Mouse (Mus musculus): Measurements from ENCODE around the gene Abcf3. TPM values are rescaled to one million over a fixed set of nuclear protein-coding genes. Genes with fewer than 3 reads are reported as not detected.

Gene Abcf3
- total RNA-seq, 2 experiments from 2014 or later = 62.9 to 66.2 TPM

DNA sequence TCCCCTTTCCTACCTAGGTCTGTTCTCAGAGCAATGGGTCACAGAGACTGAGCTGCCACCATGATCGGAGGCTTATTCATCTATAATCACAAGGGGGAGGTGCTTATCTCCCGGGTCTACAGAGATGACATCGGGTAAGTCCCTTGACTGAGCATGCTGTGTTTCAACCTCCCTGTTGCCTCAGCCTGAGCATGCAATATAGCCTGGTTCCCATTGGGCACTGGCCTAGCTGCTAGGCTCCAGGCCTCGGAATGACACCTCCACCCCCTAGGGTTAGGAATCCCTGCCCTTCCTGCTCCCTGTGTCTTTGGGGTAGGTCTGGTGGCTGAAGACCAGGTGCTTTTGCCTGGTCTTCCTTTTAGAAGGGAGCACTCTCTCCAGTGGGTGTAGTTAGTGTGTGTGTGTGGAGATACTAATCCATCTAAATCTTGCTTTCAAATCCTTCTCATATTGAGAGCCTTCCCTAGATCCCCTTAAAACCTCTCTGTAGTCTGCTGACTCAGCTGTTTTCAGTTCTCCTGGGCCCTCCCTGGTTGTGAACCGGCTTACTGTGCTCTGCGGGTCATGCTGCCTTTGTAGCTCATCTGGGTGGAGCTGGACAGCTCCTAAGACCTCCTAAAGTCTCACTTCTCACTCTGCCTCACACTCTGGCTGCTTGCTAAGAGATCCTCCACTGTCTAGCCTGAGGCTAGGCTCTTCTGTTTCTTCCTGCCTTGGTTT lies 10.6 kb upstream of the Abcf3 start:
- no peak for DNase-seq

DNA sequence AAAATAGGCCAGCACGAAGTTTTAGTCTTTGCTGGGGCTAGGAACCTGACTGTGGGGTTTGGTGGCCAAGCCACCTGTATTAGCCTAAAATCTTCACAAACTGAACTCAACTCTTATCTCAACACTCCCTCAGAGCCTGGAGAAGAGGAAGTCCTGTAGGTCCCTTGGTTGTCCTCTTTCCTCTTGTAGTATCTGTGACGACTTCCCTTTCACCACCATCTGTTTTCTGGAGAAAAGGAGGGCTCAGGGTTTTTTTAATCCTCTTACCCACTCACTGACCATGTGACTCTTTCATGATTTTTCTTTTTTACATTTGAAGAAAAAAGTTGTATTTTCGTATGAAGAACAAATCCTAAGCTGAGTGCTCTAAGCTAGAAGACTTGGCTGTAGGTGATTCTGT lies 8.7 kb upstream of the Abcf3 start:
- no peak for DNase-seq
- intact Hi-C loops (cut with DNase I) = loop anchor here (5.0 kb wide), 1 partner anchor 73 kb away; the partner anchor contains the start of genes Alg3, Eef1akmt4 and Gm49333

More for the DNA sequence above, 10.6 kb upstream of the Abcf3 start:
- intact Hi-C loops (cut with DNase I) = loop anchor here (5.0 kb wide), 1 partner anchor 75 kb away; the partner anchor contains the start of genes Alg3, Eef1akmt4 and Gm49333

DNA sequence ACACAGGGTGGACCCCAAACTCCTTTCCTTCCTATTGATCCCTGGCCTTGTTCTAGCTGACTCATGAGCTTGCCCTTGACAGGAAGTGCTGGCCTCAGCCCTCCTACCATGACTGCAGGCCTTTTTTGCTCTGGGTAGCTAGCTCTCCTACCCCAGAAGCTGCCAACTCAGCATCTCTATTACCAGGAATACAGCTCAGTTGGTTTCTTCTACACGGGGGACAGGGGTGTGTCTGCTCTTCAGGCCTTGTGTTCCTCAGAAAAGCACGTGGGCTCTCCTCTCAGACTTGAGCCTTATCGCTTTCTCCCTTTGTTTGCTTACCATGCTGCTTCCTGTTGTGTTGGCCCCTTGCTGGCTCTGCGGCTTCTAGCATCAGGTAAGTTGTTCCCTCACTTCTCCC lies 7.9 kb upstream of the Abcf3 start:
- DNase-seq = no peak

DNA sequence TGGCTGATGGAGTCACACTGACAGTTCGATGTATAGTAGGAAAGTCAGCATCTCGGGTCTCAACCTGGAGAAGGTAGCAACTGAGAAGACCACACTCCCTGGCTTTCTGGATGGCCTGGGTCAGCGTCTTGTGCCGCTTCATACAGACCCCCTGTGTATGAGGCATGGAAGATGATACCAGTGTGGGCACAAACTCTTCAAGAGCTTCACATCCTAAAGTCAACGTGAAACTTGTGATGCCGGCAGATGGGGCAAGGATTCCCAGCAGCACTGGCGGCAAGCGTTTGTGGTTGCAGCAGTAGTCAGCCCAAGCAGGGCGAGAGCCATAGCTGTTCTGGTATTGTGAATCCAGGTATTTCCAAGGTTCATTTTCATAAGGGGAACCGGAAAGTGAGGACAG lies 2.7 kb upstream of the Abcf3 start:
- intact Hi-C loops (cut with DNase I) = loop anchor here (5.0 kb wide), 1 partner anchor 38 kb away; no protein-coding TSS in a partner anchor
- DNase-seq = no peak

More for the DNA sequence above, 7.9 kb upstream of the Abcf3 start:
- intact Hi-C loops (cut with DNase I) = no loop called here

DNA sequence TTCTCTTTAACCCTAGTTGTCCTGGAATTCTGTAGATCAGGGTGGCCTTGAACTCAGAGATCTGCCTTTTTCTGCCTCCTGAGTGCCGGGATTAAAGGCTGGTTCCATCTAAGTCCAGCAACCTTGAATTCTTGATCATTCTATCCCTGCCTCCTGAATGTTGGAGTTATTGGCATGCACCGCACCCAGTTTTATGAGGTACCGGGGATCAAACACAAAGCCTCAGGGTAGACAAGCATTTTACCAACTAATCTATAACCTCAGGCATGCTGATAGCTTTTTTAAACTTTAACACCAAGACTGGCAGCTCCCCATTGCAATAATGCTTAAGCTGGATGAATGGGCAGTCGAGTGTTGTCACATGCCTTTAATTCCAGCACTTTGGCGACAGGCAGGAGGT lies 954 bp upstream of the Abcf3 start:
- no peak for DNase-seq
- intact Hi-C loops (cut with DNase I) = loop anchor here (5.0 kb wide), 1 partner anchor 40 kb away; no protein-coding TSS in a partner anchor

DNA sequence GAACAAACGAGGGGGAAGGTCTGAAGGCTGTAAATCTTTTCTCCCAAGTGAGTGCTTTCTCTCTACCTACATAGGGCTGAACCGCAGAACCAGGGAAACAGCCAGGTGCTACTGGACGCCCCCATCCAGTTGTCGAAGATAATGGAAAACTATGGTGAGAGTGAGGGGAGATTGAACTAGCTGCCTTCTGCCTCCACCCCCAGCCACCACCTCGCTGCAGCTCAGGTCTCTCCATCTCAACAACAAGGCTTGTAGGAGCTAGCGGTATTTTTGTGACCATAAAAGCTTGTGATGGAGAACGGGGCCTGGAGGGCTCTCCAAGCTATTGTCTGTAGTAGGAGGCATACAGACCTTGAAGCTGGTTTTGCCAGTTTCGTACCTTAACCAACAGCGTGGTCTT lies 784 bp downstream of the Abcf3 start:
- DNase-seq = no peak
- intact Hi-C loops (cut with DNase I) = loop anchor here (5.0 kb wide), 1 partner anchor 42 kb away; no protein-coding TSS in a partner anchor

DNA sequence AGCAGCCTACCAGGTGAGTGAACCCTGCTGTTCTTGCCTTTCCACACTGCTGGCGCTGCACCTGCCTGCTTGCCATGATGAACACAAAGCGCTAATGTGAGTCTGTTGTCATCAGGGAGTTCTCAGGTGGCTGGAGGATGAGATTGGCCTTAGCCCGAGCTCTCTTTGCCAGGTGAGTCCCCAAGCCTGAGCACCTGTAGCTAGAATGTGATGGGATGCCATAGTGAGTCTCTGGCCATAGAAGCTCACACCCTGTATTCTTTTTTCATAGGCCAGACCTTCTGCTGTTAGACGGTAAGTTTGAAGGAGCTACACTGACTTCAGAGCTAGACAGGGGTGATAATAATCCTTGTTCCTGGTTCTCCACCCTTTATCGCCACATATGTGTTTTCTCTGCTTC lies 3.3 kb downstream of the Abcf3 start:
- DNase-seq = no peak
- intact Hi-C loops (cut with DNase I) = no loop called here

DNA sequence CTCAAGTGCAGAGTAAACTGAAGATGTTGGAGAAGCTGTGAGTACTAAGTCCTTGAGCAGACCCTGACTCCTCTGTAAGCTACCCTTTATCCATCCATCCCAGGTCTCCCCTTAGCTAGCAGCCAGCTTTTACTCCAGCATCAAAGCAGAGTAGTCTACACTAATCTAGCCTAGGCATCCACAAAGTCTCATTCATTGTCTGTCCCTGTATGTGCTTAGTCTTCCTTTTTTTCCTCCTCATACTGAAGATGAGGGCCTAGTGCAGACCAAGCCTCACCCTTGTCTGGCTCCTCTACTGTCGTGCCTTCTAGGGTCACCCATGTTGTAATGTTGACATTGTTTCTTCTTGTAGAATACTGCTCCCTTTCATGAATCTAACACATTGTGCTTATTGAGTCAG lies 4.2 kb downstream of the Abcf3 start:
- intact Hi-C loops (cut with DNase I) = no loop called here
- DNase-seq = no peak

DNA sequence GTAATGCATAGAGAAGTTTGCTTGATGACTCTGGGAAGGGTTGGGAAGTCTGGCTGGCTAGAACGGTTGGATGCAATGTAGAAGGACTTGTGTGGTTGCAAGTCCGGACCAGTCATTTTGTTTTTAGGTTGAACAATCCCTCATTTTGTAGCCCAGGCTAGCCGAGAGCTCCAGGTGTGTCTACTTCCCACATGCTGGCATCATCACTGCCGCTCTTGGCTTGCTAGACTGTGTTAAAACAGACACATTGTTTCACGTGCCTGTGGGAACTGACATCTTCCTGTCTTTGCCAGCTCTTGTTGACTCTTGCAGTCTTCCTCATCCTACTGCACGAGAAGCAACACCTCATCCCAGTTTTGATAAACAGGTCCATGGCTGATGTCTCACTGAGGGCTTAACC lies 6.6 kb downstream of the Abcf3 start:
- DNase-seq = no peak
- intact Hi-C loops (cut with DNase I) = no loop called here

DNA sequence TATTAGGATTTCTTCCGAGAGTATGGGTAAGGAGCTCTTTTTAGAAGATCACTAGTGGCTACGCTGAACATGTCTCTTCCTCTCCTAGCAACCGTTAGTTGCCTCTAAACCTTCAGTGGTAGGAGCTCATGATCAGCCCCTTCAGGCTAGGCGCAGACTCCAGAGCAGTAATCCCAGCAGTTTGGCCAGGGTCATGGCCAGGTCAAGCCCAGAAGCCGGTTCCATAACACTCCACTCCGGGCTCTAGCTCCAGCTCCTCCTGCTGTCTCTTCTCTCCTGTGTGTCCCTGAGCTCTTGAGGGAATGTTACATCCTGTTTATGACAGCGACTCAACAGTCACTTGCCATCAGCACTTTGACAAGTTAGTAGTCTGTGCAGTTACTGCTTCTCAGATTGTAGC lies 9.0 kb downstream of the Abcf3 start:
- intact Hi-C loops (cut with DNase I) = no loop called here
- DNase-seq = no peak

DNA sequence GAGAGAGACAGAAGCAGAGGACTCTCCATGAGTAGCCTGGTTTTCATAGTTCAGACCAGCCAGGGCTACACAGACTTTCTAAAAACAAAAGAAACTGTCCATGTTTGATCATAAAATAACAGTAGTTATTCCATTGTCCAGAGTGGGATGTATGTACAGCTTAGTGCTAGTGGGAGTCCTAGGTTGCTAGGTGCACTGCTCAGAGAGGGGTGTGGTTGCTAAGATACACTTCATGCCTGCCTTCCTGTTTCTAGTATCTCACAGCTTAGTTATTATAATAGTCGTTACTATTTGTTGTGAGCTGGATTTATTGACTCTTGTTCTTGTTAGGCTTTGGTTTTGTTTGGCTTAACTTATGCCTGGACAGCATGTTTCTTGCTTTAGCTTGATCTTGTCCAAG lies 16.7 kb downstream of the Abcf3 start:
- intact Hi-C loops (cut with DNase I) = no loop called here
- DNase-seq = no peak

DNA sequence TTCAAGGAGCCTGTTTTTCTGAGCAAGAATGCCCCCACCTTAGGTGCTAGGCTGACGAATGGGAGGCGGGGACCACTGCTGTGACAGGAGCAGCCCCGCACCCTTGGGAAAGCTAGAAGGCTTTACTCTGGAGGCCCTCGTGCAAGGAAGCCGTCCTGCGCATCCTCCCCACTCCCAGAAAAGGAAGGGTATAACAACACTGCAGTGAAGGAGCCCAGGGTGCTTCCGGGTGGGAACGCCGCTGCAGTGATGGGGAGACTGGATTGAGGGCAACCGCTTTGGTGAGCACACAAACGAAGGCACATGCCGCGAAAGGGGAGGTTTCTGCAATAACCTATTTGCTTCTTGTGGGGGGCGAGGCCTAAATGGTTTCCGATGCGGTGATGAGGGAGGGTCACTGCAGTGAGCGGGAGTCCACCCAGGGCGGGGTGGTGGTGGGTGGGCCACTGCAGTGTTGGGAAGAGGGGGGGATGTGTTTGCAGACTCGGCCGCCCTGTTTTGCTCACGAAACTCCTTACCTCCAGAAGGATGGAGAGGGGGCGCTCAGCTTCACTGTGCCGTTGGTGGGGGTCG lies 41.1 kb downstream of the Abcf3 start, which contains the start of gene Vwa5b2:
Gene Vwa5b2, plus strand, starts transcription at position 106 of the 573 bp plus-strand sequence.
- no peak for DNase-seq
- intact Hi-C loops (cut with DNase I) = loop anchor here (5.0 kb wide), 1 partner anchor 53 kb away; no protein-coding TSS in a partner anchor

DNA sequence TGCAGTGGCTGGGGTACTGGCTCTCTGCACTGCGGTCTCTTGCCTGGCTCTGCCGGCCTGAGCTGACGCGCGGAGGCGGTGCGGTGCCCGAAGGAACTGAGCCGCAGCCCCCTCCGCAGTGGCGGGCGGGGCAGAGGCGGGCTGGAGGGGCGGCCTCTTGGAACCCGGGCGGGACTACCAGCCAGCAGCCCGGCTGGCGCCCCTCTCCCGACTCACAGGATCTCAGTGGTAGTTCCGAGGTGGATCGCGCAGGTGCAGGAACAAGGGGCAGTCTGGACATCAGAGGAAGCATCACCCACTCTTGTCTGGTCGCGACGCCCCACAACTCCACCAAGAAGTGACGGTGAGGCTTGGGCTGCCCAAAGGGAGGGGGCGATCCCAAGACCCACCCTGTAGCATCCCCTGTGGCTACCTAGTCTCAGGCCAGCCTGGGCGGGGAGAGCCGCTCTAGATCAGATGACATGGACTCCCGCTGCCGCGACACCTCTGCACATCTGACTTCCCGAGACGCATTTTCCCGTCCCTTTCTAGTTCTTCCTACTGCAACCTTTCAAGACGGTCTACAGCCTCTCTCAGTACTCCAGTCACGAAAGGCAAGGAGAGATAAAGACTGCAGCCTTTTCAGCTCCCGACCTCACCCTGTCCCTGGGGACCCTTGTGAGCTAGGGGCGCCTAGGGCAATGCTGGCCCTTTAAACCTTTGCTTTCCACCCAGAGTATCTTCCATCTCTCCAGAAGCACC lies 41.7 kb downstream of the Abcf3 start:
- DNase-seq = peak; percentile 10 to 16
- intact Hi-C loops (cut with DNase I) = loop anchor here (5.0 kb wide), 1 partner anchor 52 kb away; no protein-coding TSS in a partner anchor

DNA sequence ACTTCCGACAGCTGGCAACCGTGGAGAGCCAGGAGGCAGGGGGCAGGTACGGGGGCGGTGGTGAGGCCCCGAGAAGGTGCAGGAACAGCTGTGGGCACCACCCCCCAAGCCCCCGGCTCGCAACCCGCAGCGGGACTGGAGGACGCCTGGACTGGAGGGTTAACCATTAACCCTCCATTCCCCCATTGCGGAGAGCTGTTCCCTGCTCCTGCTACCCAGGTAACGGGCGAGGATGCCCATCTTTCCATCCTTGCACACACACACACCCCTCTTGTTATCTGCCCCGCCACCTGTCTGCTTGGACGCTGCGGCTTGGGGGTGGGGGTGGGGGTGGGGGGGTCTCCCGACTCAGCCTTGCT lies 42.3 kb downstream of the Abcf3 start:
- DNase-seq = no peak
- intact Hi-C loops (cut with DNase I) = no loop called here

DNA sequence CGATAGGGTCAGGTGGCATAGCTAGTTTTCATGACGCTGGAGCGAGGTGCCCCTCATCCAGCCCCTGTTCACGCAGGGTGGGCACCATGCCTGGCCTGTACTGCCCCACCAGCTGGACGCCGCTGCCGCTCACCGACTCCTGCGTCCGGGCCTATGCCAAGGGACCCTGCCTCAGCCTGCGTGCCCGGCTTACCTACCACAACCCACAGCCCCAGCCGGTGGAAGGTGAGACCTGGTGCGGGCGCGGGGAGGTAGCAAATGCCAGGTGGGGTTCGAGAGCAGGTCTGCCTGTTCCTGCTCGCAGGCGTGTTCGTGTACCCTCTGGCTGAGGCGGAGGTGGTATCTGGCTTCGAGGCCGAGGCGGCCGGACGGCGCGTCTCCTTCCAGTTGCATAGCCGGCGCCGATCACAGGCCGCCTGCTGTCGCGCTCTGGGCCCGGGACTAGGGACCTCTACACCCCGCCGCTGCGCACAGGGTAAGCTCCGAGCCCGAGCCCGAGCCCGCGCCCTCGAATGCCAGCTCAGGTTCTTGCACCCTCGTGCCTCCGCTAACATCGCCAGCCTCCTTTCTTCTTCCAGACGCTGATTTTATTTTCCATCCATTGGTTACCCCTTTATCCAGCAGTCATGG lies 42.8 kb downstream of the Abcf3 start:
- DNase-seq = peak in 1 of 2 experiments; percentile 11
- intact Hi-C loops (cut with DNase I) = no loop called here

DNA sequence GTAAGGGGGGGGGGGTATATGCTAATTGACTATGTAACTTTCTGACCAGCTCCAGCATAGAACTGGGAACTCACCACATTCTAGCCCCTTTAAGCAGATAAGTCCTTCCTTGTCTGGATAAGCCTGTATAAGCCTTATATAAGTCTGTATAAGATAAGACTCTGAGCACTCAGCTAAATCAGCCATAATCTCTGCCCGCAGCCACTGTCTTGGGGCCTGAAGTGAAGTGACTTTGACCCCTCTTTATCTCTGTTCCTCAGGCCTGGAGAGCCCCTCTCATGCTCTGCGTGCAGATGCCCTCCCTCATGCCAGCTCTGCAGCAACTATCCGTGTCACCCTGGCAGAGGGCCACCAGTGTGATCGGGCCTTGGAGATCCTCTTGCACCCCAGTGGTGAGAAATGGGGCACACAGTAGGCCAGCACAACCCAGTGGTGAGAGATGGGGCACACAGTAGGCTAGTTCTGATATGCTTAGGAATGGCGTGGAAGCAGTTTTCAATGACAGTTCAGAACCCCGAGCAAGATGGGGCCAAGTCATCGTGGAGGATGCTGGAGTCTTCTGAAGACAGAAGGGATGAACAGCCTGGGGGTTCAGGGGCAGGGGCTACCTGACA lies 46.8 kb downstream of the Abcf3 start:
- DNase-seq = no peak
- intact Hi-C loops (cut with DNase I) = no loop called here

DNA sequence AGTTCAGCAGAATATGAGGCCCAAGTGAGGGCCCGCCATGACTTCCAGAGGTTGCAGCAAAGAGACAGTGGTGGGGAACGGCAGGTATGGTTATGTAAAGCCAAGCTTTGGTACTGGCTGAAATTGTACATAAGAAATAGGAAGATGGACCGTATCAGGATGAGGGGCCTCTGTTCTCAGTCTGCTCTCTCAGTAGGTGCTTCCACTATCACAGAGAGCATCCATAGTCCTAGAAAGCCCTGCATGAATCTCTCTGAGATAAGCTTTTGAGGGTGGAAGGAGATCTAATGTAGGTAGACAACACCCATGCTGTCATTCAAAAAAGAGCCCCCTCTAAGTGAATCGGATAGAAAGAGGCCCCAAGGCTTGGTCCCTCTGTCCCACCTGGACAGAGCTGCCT lies 47.4 kb downstream of the Abcf3 start:
- intact Hi-C loops (cut with DNase I) = no loop called here
- DNase-seq = no peak

DNA sequence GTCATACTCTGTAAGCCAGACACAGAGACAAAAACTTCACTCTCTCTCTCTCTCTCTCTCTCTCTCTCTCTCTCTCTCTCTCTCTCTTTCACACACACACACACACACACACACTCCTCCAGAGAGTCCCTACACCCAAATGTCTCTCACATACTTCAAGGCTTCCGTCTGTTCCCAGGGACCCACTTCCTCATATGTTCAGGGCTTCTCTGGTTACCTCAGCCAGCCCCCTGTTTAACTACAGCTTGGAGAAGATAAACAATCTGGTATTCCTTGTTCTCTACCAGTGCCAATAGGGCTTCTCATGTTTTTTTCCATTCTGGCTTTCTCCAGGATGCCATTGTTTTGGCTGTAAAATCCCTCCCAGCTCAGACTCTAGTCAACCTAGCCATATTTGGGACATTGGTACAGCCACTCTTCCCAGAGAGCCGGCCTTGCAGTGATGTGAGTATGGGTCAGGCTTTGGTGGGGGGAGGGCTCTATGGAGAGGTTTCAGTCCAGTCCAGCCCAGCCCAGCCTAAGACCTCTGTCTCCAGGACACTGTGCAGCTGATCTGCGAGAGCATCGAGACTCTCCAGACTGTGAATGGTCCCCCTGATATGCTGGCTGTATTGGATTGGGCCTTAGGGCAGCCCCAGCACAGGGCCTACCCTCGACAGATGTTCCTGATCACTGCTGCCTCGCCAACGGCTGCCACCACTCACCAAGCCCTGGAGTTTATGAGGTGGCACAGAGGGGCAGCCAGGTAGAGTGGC lies 48.5 kb downstream of the Abcf3 start:
- intact Hi-C loops (cut with DNase I) = no loop called here

DNA sequence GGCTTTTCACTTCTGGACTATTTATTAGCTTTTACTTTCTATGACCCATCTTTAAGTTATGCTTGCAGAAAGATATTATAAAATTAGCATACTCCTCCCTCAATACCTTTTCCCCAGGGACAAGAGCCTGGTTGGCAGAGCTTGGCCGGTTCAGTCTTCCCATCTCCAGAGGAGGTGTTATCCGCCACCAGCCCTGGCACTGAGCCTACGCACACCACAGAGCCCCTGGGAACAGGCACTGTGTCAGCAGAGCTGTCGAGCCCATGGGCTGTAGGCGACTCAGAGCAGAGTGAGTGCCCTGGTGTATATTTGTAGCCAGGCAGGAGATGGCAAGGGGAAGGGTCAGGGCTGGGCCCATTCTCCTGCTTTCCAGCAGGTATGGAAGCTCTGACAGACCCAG lies 52.1 kb downstream of the Abcf3 start:
- intact Hi-C loops (cut with DNase I) = no loop called here
- no peak for DNase-seq

More for the DNA sequence above, 48.5 kb downstream of the Abcf3 start:
- no peak for DNase-seq

DNA sequence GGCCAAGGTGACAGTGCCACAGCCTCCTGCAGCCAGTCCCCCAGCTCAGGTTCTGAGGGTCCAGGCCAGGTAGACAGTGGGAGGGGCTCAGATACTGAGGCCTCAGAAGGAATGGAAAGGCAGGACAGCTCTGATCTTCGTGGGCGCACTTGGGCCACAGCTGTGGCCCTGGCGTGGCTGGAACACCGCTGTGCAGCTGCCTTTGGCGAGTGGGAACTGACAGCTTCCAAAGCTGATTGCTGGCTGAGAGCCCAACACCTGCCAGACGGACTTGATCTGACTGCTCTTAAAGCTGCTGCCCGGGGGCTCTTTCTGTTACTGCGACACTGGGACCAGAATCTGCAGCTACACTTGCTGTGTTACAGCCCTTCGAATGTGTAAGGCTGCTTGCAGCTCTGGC lies 56.3 kb downstream of the Abcf3 start:
- intact Hi-C loops (cut with DNase I) = no loop called here
- no peak for DNase-seq

All from heart, postnatal 10 days (tissue).